Mouse (Mus musculus) MEL-GATA-1-ER (cell line): ENCODE data around the gene Kcnj11.

Experiments
- DNase-seq: peaks from one replicate; pipeline ENCODE4 v3.0.0-alpha.2; 2012; ENCODE audit warnings: low read depth; ENCODE audit errors: extremely low read depth

Kcnj11 gene

DNA sequence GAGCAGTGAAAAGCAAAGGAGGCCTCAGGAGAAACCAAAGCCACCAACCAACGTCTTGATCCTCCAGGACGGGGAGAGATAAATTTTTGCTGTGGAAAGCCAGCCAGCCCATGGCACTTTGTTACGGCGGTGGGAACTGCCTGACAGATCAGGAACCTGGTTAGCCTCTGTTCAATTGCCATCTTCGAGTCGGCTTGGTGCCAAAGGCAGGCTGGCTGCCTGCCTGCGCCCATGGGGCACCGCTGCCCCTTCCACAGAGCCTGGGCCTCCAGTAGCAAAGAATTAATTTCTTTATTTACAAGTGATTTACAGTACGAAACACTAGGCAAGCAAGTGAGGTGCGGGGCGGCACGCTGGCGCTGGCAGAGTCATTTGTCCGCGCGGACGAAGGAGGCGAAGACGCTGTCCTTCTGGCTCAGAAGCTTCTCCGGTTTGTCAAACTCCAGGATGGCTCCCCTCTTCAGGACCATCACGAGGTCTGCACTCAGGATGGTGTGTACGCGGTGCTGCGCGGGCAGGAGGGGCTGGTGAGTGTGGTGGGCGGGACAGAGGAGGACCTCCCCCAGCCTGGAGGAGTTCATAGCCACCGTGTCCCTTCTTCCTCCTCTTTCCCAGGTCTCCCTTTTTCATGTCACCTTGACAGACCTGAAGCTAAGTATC is 3.8 kb upstream of the Kcnj11 start:
- DNase-seq = no peak

GRCm38 (mm10) chr7:46103771-46104170 is 3.2 kb upstream of the Kcnj11 start:
- no peak for DNase-seq

DNA sequence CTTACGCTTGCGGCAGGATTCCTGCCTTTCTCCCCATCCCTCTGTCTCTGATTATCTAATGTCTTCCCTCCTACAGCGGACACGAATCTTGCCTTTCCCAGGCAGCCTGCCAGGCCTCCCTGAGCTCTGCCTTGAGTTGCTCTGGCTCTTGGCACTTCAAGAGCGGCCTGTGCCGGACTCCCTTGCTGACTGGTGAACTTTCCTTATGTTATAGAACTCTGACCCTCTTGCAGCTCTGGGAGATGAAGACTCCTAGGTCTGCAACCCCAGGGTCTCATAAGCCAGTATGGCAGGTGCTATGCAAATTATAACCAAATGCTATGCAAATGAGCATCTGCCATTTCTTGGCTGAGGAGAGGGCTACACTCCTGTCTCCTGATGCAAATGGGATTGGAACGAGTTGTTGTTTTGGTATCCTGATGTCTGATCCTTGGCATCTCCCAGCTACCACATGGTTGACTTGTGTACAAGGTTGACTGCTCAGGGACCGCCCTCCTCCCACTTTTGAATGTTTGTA is 2.6 kb upstream of the Kcnj11 start:
- no peak for DNase-seq

GRCm38 (mm10) chr7:46099682-46100081 is 882 bp downstream of the Kcnj11 start:
- DNase-seq = no peak

- DNase-seq = no peak
These were observed 1.7 kb downstream of the Kcnj11 start for GRCm38 (mm10) chr7:46098919-46099286.

GRCm38 (mm10) chr7:46098221-46098918 is 2.2 kb downstream of the Kcnj11 start:
- DNase-seq = no peak

DNA sequence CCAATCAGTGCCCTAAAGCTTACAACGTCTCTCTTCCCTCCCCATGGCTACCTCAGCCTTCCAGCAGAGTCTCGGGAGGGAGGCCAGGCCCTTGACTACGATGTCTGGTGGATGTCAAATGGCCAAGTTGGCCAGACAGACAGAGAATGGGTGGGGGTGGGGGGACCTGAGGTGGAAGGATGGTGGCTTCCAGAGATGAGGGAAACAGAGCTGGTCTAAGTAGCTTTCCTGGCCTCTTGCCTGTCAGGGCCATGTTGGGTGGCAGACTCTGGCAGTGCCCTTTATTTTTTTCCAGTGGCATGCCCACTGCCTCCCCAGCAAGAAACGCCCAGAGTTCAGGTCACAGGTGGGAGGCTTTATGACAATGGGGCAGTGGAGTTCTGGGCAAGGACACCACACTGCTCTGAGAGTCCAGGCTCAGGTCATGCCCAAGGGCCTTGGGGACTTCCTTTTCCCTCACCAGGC is 3.2 kb downstream of the Kcnj11 start:
- no peak for DNase-seq

DNA sequence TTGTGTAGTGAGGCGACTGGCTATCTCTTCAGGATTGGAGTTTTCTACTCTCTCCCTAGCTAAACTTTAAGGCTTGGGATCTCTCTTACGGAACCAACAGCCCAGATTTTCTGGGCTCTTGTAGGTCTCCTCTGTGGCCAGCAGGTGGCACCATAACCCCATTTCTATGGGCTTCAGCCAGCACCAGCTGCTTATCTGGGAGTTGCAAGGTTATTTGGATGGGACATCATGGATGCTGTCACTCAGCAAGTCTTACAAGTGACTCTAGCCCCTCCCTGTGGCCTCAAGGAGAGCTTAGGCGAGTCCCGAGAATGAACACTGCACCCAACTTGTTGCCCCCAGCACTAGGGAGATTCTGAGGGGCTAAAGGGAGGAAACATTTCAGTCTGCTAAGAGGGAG is 4.4 kb downstream of the Kcnj11 start:
- peak; percentile 58 for DNase-seq

DNA sequence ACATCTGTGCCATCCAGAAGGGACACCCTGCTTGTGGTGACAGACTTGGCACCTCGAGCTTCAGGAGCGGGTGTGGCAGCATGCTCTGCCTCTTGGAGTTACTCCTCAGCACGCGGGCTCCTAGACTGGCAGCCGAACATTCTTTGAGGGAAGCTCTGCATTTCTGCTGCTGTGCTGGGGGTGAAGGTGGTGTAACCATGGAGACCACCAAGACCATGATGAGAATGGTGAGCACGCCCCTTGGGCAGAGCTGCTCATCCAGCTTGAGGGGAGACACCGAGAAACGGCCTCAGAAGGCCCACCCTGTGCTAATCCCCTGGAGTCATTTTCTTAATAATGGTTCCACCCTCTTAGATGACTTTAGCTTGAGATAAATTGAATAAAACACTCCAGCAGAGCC is 7.8 kb downstream of the Kcnj11 start:
- DNase-seq = no peak

DNA sequence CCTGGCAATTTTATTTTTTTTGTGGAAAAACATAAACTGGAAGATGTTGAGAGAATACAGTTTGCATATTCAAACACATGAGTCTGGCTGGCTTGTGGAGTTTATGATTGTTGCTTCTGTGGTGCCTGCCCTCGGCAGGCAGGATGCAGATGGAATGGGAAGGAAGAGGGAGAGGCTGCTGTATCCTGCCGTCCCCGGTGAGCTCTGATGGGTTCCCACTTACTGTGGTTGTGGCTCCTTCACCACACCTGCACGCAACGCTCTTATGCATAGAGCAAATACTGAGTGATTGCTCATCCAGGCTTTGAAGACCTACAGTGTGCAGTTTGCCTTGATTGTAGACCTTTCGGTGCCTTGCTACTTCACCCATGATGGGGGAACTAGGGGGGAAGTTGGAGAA is 12.3 kb downstream of the Kcnj11 start:
- no peak for DNase-seq

DNA sequence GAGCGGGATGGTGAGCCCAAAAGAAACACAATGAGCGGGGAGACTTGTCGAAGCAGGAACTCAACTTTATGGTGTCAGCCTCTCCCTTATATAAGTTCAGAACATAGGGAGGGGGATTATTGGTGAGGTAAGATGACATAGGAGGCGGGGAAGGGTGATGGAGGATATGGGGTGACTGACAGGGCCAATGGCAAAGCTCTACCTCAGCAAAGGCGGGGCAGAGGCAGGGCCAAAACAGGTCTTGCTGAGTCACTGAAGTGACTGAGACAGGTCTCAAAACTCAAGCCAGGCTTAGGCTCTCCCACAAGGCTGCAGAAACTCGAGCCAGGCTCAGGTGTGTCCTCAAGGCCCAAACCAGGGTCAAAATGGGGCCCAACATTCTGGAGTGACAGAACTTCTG is 14.2 kb downstream of the Kcnj11 start:
- DNase-seq = no peak

DNA sequence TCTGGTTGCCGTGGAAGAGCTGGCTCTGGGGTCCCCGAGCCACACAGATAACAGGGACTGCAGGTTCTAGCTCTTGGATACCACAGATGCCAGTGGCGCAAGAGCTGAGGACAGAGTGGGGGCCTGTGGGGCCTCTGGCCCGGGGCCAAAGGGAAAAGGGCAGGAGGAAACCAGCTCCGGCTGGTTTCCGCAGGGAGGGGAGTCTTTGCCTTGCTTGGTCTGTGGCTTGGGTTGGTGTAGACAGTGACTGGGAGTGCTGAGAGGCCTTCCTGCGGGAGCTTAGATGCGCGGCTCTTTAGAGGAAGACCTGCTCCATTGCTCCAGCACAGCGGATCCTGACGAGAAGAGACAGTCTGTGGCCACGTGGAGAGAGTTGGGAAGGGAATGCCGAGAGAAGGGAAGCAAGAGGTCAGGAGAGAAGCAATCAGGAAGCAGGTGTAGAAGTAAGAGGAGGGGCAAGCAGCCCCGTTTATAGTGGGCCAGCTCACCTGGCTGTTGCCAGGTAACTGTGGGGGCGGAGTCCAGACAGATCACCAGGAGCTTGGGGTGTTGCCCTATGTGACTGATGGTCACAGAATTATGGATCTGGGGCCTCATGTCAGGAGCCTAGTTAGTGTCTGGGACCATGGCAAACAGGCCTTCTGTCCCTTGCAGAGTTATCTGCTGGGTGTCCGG is 15.6 kb downstream of the Kcnj11 start:
- no peak for DNase-seq

- no peak for DNase-seq
These were observed 16.5 kb downstream of the Kcnj11 start for GRCm38 (mm10) chr7:46084024-46084423.

DNA sequence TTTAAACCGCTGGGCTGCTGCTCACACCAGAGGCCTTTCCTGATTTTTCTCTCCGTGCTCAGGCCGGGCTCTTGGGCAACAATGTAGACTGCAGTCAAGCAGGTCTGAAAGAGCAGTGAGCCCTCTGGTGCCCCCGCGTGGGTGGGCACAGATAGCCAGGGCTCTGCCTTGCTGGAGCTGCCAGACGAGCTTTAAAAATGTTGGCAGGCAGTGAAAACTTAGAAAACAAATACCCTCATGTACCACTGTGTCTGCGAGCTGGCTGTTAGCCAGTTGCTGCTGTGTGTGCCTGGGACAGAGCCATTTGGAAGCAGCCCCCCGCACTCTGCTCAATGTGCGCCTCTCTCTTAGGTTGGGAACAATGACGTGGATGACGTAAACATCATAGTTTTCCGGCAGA is 22.9 kb downstream of the Kcnj11 start:
- no peak for DNase-seq

- DNase-seq = no peak
These were observed 23.7 kb downstream of the Kcnj11 start for GRCm38 (mm10) chr7:46076844-46077243.

- no peak for DNase-seq
These were observed 31.7 kb downstream of the Kcnj11 start for GRCm38 (mm10) chr7:46068831-46069230.

GRCm38 (mm10) chr7:46063296-46063695 is 37.3 kb downstream of the Kcnj11 start:
- DNase-seq = no peak

GRCm38 (mm10) chr7:46061614-46062013 is 39.0 kb downstream of the Kcnj11 start:
- DNase-seq = no peak

- no peak for DNase-seq
These were observed 39.9 kb downstream of the Kcnj11 start for GRCm38 (mm10) chr7:46060688-46061087.

- no peak for DNase-seq
These were observed 41.7 kb downstream of the Kcnj11 start for GRCm38 (mm10) chr7:46058882-46059281.

GRCm38 (mm10) chr7:46053566-46053965 is 47.0 kb downstream of the Kcnj11 start:
- no peak for DNase-seq

- no peak for DNase-seq
These were observed 48.3 kb downstream of the Kcnj11 start for GRCm38 (mm10) chr7:46052161-46052821.
